Mouse (Mus musculus) MEL-GATA-1-ER (cell line): Measurements from ENCODE around the gene Raly.

ENCODE experiments used
- DNase-seq: peaks from one replicate; pipeline ENCODE4 v3.0.0-alpha.2; 2012; ENCODE audit warnings: low read depth; ENCODE audit errors: extremely low read depth

The Raly gene

GRCm38 (mm10) chr2:154790656-154791483 lies at the start of gene Raly, which contains the start of gene a:
Gene Raly (plus strand): TSS chr2:154791096.
Gene a (plus strand): TSS chr2:154791402.
- peak; percentile 93 for DNase-seq

- DNase-seq = no peak
These were observed 47.7 kb upstream of the Raly start for GRCm38 (mm10) chr2:154742911-154743819.

DNA sequence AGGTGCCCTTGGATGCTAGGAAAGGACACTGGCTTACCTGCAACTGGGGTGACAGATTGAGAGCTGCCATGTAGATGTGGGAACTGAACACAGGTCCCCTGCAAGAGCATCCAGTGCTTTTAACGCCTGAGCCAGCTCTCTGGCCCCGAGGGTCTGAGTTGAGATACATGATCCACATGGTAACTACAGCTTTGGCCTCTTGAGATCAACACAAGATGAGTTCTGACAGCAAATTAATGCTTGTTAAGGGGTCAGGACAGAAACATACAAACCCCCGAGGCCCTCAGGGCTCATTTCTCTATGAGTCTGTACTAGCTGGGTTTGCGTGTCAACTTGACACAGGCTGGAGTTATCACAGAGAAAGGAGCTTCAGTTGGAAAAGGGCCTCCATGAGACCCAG lies 47.0 kb upstream of the Raly start:
- no peak for DNase-seq

DNA sequence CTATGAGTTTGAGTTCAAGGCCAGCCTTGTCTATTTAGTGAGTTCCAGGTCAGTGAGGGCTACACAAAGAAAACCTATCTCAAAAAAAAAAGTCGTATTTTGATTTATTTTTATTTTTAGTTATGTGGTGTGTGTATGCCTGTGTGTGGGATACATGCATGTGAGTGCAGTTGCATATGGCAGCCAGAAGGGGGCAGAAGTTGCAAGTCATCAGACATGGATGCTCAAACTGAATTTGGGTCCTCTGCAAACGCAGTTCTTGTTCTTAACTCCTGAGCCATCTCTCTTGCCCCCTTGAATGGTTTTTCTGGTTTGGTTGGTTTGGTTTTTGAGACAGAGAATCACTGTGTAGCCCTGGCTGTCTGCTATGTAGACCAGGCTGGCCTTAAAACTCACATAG lies 42.5 kb upstream of the Raly start:
- no peak for DNase-seq

DNA sequence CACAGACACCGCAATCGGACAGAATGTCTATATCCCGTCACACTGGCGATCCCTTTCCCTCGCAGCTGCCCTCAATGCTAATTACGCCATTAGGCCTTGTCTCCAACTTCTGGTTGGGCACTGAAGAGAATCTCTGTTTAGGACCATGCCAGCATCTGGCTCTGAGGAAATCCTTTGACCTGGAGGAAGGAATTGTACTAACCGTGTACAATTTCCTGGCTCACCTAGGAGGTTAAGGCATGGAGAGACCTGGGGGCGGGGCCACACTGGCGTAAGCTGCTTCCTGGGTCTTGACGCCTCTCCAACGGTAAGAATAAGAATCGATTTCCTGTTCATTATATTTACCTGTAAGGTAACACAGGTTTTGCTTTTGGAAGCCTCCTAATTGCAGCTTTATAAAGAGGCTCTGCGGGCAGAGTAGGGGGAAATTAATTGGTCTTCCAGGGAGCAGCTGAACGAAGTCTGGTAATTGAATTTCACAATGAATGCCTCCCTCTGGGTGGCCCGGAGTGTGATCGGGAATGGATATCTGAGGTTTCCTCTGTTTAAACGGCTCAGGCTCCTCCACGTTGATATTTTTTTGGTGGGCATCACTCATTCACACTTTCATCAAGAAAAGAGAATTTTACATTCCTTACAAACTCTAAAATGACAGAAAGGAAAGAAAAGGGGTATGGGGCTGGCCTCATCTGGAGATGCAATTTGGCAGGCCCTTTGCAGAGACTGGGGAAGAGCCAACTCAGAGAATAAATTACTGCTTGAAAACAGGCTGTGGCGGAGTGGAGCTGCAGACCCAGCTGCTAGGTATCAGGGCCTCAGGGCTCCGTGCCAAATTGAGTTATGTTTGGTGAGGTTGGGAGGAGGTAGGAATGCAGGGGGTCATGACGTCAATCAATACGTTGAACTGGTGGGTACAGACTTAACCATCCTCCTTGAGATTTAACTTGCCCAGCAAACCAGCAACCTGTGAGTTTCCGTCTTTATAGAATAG lies 41.6 kb upstream of the Raly start:
- DNase-seq = no peak

DNA sequence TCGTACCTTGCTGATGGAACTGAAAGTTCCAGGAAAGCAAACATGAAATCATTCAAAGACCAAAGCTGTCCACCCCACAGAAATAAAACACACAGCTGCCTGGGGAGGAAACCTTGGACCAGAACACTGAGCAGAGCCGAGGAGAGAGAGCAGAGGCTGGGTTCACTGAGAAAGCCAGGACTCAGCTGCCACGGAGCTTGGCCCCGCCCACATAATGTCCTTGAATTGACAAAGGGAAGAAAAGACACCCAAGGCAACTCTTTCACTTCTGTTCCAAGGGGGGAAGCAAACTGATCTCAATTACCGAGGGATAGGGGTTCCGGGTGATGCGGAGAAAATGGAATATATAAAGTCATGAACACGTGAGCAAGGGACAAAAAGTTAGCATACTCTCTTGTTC lies 39.0 kb upstream of the Raly start:
- no peak for DNase-seq

DNA sequence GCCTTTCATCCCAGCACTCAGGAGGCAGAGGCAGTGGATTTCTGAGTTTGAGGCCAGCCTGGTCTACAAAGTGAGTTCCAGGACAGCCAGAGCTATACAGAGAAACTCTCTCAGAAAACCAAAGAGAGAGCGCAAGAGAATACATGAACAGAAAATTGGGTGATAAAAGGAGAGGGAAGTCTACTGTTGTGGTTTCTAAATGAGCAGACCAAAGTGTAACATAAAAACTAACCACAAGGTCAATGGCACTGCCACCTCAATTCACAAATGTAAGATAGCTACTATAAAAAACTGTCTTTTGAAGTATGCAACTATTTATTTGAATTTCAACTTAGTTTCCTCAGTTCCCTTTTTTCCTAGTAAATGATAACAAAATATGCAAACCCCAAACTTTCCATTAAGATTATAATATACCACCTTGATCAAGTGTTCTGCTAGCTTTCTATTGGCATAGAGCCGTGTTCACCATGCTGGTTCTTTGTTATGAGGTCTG lies 36.8 kb upstream of the Raly start:
- no peak for DNase-seq

DNA sequence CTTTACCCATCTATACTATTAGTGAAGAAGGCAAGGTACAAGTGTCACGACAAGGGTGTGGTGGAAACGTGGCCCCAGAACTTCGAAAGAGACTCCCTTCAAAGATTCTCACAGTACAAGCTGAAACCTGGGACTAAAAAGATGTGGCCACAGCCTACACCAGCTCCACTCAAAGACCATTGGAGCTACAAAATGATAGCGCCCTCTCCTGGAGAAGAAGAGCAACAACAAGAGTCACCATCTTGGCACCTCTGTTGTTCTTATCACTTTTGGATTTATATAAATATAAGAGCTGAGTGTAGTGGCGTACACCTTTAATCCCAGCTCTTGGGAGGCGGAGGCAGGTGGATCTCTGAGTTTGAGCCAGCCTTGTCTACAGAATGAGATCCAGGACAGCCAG lies 35.1 kb upstream of the Raly start:
- peak; percentile 31 for DNase-seq

GRCm38 (mm10) chr2:154757691-154758090 lies 33.2 kb upstream of the Raly start:
- DNase-seq = no peak

DNA sequence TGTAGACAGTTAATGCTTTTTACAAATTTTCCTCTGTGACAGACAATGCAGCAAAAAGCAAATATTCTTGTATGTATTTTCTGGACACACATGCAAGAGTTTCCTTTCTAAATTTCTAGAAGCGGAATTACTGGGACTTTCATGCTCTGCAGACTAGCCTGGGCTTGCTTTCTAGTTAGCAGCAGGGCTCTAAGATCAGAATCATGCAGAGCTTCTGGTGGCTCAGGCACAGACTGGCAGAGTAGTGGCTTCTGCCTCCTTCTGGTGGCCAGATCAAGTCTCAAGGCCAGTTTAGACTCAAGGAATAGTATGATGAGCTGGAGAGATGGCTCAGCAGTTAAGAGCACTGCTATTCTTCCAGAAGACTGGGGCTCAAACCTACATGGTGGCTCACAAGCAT lies 32.4 kb upstream of the Raly start:
- no peak for DNase-seq

DNA sequence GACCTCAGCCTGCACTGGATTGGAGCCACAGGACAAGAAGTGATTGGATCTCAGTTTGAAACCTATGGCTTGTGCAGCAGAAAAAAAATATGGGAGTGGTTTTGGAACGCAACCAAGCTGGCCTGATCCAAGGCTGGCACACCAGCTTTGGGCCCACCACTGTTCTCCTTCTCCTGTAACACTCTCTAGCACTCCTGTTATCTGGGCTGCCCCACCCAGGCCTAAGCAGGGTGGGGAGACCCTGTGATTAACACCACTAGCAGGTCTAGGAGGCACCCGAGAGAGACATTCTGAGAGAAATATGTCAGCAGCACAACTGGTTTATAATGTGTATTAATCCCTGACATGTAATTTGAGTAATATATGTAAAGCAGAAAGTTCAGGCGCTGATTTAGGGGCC lies 27.7 kb upstream of the Raly start:
- DNase-seq = no peak

GRCm38 (mm10) chr2:154764828-154765497 lies 25.9 kb upstream of the Raly start:
- DNase-seq = peak; percentile 66

DNA sequence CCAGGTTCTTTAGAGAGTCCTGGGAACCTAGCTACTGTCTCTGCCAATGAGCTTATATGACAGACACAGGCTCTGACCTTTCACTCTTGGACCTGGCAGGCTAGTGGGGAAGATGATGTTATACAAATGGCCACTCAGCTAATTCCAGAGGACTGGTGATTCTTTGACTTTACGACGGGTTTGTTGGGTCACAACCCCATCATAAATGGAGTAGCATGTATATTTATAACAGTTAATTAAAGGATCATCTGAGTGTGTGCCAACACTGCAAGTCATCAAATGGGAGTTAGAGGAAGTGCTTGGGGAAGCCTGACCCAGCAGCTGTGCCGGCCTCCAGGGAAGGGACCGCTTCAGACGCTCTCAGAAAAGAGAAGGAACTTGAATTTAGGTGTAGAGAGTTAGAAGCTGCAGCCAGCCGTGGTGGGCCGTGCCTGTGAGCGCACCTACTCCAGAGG lies 25.3 kb upstream of the Raly start:
- DNase-seq = peak; percentile 73

DNA sequence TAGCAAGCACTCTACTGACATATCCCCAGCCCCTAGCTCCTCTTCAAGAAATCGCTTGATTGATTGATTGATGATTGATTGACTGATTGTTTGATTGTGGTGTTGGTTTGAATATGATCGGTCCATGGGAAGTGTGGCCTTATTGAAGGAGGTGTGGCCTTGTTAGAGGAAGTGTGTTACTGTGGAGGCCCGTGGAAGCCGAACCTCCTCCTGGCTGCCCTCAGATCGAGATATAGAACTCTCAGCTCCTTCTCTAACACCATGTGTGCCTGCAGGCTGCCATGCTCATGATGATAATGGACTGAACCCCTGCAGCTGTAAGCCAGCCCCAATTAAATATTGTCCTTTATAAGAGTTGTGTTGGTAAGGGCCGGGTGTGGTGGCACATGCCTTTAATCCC lies 23.8 kb upstream of the Raly start:
- peak; percentile 57 for DNase-seq

GRCm38 (mm10) chr2:154769930-154770329 lies 21.0 kb upstream of the Raly start, which contains the start of gene Gm14214:
Gene Gm14214 (minus strand): TSS chr2:154770030.
- no peak for DNase-seq

DNA sequence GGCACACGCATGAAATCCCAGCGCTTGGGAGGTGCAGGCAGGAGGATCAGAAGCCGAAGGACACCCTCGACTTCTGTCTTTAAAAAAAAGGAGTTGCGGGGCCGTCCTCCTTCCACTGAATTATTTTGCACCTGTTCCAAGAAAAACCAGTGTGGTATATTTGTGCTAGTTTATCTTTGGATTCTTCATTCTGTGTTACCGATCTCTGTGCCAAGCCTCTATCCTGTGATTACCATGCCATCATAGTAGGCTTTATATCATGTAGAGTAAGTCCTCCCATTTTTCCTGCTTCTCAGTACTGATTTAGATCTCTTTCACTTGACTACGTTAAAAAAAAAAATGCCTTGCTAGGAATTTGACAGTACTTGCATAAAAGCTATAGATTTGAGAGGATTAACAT lies 19.3 kb upstream of the Raly start:
- DNase-seq = no peak

GRCm38 (mm10) chr2:154774032-154774431 lies 16.9 kb upstream of the Raly start:
- no peak for DNase-seq

DNA sequence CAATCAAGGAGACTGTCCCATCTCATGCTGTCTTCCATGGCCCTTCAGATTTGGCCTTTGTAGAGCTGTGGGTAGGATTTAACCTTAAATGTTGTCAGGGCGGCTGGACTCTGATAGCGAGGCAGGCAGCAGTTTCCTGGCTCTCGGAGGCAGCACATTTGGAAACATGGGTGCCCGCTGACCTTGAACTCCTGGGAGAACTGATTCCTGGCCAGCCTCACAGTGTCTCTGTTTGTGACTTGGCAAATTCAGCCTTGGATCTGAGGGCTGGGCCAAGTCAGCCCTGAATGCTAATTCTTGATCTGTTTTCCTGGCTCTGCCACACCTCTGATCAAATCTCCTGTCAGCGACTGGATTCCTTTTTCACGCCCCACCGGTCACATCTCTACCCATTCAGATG lies 14.4 kb upstream of the Raly start:
- DNase-seq = no peak

DNA sequence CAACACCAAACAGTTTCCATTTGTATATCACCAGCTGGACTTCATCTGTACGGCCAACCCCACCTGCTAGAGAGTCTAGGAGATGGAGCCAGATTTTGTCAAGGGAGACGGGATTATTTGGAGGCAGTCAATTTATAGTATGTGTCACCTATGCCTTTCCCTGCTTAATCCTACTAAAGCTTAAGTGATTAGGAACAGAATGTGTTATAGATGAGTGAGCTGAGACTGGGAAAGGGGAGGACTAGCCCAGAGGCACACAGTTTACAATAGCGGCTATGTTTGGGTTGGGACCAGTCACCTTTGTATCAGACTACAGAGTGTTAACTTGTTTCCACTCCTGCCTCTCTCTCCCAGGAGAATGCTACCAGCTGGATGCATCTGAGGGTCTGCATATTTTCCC lies 11.2 kb upstream of the Raly start:
- DNase-seq = no peak

DNA sequence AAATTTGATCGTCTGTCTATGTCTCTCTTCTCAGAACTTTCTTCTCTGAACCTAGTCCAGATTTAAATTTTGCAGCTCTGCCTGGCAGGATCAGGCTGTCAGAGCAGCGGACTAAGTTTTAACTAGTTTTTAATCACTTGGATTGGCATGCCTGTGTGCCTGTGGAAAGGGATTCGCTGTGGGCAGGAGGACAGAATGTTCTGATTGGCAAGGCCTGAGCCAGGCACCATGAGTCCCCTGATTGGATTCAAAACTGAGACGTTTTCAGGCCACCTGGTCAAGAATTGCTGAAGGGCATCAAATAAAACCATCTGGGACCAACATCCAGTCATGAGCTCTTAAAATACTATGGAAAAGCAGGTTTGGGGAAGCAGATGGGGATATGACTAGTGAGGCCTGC lies 8.5 kb upstream of the Raly start:
- no peak for DNase-seq
